Mouse (Mus musculus) stomach, postnatal 0 days (tissue): ENCODE measurements around the gene Clasp1.

ENCODE experiments used
- CTCF ChIP-seq: IDR thresholded peaks from 2 replicates; pipeline ENCODE4 v1.5.1; 2016; ENCODE audit warnings: antibody characterized with exemption, low read depth, mild to moderate bottlenecking, moderate library complexity
- EP300 ChIP-seq: optimal IDR thresholded peaks from 2 replicates; pipeline ENCODE3; 2016; ENCODE audit warnings: antibody characterized with exemption

GRCm38 (mm10) chr1:118476919-118477318, 88.1 kb downstream of the Clasp1 start:
- TF ChIP-seq CTCF (peak; percentile 82), EP300 (no peak)
